Mouse (Mus musculus) neural tube, embryonic 12.5 days (tissue): Measurements from ENCODE around the gene Gm3893. TPM values are rescaled to one million over a fixed set of nuclear protein-coding genes. Genes with fewer than 3 reads are reported as not detected.
"Not testable (repeated sequence)": the region's sequence is repeated elsewhere in the genome, so short reads cannot be mapped to it uniquely, and the experiment has no call there.

ENCODE experiments used
- ATAC-seq: fragments of 200-750 bp; cut with Nextera tagmentation; 2 replicates; pipeline ENCODE4 v1.8.0; 2017; ENCODE audit warnings: low read depth, mild to moderate bottlenecking, moderate TSS enrichment, moderate library complexity; ENCODE audit not compliant: low FRiP score
- H3K27ac ChIP-seq: fragments of 300-500 bp; sonication (generic); 2 replicates; pipeline ENCODE4 v1.5.1; 2016
- H3K27me3 ChIP-seq: fragments of 300-500 bp; sonication (generic); replicated peaks from 2 replicates; pipeline ENCODE4 v1.6.1; 2016; ENCODE audit warnings: mild to moderate bottlenecking
- H3K36me3 ChIP-seq: fragments of 300-500 bp; sonication (generic); 2 replicates; pipeline ENCODE4 v1.6.1; 2016; ENCODE audit warnings: mild to moderate bottlenecking
- H3K4me1 ChIP-seq: fragments of 300-500 bp; sonication (generic); 2 replicates; pipeline ENCODE4 v1.6.1; 2016
- H3K4me2 ChIP-seq: fragments of 300-500 bp; sonication (generic); replicated peaks from 2 replicates; pipeline ENCODE4 v1.6.1; 2016; ENCODE audit warnings: mild to moderate bottlenecking
- H3K4me3 ChIP-seq: fragments of 300-500 bp; sonication (generic); 2 replicates; pipeline ENCODE4 v1.5.1; 2016
- H3K9ac ChIP-seq: fragments of 300-500 bp; sonication (generic); 2 replicates; pipeline ENCODE4 v1.6.1; 2016; ENCODE audit warnings: mild to moderate bottlenecking
- H3K9me3 ChIP-seq: fragments of 300-500 bp; sonication (generic); 2 replicates; pipeline ENCODE4 v1.6.1; 2016; ENCODE audit warnings: mild to moderate bottlenecking
- WGBS: fragments of 180-500 bp; shearing (Covaris S2); methylation state at CpG from one replicate; pipeline ENCODE4 v1.1.7; 2016; 5-methylcytosine and 5-hydroxymethylcytosine counted together
- polyA plus RNA-seq: library from polyadenylated mRNA; unstranded; fragments of >200 nt; fragmentation: Nextera tagmentation; extraction: Ambion mirVana; gene quantifications from 2 replicates; pipeline ENCODE4 v1.2.1, GENCODE M21; 2016

The Gm3893 gene
- polyA plus RNA-seq: not detected in 2 replicates

DNA sequence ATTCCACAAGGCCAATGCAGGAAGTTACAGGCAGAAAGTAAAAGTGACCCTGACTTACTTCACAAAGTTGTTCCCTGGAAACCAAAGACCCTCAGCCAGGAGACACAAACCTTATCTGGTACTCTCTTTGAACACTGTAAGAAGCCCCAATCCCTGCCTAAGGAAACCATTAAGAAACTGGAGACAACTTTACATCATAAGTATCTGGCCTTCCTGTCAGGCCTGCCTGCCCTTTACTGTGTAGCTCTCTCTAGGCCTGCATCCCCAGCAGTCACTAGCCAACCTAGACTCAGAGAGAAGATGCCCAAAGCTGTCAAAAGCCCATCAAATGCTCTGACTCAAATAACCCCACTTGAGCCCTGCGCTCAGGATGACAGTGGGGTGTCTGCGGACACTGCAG is at the start of gene Gm3893:
Gene Gm3893 (plus strand): TSS at position 301 of the 400 bp plus-strand sequence.
- WGBS: no CpG with 5 or more reads among the region's 2 CpGs

DNA sequence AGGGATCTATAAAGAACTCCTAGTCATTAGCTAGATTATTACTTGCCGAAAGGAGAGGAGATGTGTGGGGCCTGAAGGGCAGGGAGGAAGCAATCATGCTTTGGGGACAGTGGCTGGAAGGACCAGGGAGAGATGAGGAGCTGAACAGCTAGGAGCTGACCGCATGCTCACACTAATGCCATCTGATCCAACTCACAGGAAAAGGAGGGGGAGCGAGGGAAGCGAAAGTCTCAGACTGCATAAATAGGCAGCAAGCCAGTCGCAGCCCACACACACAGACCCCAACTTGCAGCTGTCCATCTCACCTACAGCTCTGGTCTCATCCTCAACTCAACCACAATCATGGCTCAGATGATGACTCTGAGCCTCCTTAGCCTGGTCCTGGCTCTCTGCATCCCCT is 23.5 kb downstream of the Gm3893 start, which contains the start of gene Gm13304:
Gene Gm13304 (plus strand): TSS at position 301 of the 400 bp plus-strand sequence.
- WGBS: no CpG with 5 or more reads among the region's 5 CpGs
- not testable (repeated sequence) for H3K4me3 ChIP-seq, ATAC-seq

More for the DNA sequence above, at the start of gene Gm3893:
- not testable (repeated sequence) for H3K9me3 ChIP-seq, H3K9ac ChIP-seq, H3K4me1 ChIP-seq, ATAC-seq, H3K4me2 ChIP-seq, H3K36me3 ChIP-seq, H3K4me3 ChIP-seq, H3K27ac ChIP-seq, H3K27me3 ChIP-seq

More for the DNA sequence above, 23.5 kb downstream of the Gm3893 start, which contains the start of gene Gm13304:
- not testable (repeated sequence) for H3K27me3 ChIP-seq, H3K36me3 ChIP-seq, H3K9me3 ChIP-seq, H3K4me1 ChIP-seq, H3K4me2 ChIP-seq, H3K27ac ChIP-seq, H3K9ac ChIP-seq

Other genes with a start within 250 kb of the Gm3893 start
- gene Gm21541, start 187.6 kb upstream of the Gm3893 start, polyA plus RNA-seq: not detected in 2 replicates
- gene Gm20878, start 149.6 kb upstream of the Gm3893 start, polyA plus RNA-seq: 4.6 TPM in 2 replicates
- gene Fam205a4, start 125.1 kb upstream of the Gm3893 start, polyA plus RNA-seq: 0.23 TPM in 1 of 2 replicates, not detected in the other
- gene Gm21093, start 56.5 kb upstream of the Gm3893 start, polyA plus RNA-seq: 0.18 TPM in 1 of 2 replicates, not detected in the other
- not detected in 2 replicates for gene Gm13304, start 23.6 kb downstream of the Gm3893 start, polyA plus RNA-seq
- gene Gm13306, start 62.2 kb downstream of the Gm3893 start, polyA plus RNA-seq: not detected in 2 replicates
- gene Gm13305, start 77.4 kb downstream of the Gm3893 start, polyA plus RNA-seq: 0.23 TPM in 1 of 2 replicates, not detected in the other
- gene Gm10600, start 149.4 kb downstream of the Gm3893 start, polyA plus RNA-seq: not detected in 2 replicates
- not detected in 2 replicates for gene Ccl21b, start 164.6 kb downstream of the Gm3893 start, polyA plus RNA-seq
- not detected in 2 replicates for gene Gm21953, start 203.1 kb downstream of the Gm3893 start, polyA plus RNA-seq
- 0.20 TPM in 1 of 2 replicates, not detected in the other for gene Fam205a3, start 227.1 kb downstream of the Gm3893 start, polyA plus RNA-seq